Mouse (Mus musculus): ENCODE results near the gene Olfr17. TPM values are rescaled to one million over a fixed set of nuclear protein-coding genes. Genes with fewer than 3 reads are reported as not detected.
"Not testable (repeated sequence)": the region's sequence is repeated elsewhere in the genome, so short reads cannot be mapped to it uniquely, and the experiment has no call there.

Gene Olfr17
- not detected for total RNA-seq (2021)
- long read RNA-seq, experiment 1: 0 reads
- long read RNA-seq, experiment 2: 0 reads

DNA sequence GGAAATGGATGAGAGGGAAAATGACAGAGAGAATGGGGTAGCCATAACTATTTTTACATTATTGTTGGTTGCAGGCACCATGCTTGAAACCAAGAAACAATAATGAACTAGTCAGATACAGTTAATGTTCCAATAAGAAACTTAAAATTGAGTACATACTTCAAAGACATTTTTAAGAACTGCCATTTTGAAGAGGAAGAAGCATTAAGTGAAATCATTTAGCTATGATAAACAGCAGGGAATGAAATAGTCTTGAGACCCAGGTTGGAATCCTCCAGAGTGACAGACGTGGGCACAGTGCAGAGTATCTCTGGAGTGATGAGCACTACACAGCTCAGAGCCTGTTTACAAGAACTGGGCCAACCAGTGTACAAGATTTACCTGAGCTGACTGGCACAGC lies at the start of gene Olfr17:
Gene Olfr17 (plus strand): TSS at position 301 of the 400 bp plus-strand sequence.
- no peak for DNase-seq (ENCODE audit: low spot score in 2 of 2)

DNA sequence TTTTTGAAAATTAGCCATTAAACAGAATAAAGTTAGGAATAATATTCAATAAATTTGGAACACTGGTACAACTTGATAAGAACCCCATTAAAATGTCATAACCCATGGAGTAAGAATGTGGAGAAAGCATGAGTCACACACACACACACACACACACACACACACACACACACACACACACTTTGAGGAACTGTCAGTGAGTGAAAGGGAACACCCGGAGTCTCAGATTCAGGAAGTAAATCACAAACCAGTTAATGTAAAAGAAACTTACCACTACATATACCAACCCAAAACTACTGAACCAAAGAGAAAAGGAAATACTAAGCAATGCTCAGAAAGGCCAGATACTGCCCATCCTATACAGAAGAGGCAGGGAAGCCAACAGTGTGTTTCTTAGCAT lies 48.6 kb upstream of the Olfr17 start:
- no peak for DNase-seq (ENCODE audit: low spot score in 2 of 2)

- peak in 1 of 2 experiments; percentile 12 for DNase-seq (ENCODE audit: low spot score in 2 of 2)
Observed at GRCm38 (mm10) chr7:107045833-107046232, 47.2 kb upstream of the Olfr17 start.

DNA sequence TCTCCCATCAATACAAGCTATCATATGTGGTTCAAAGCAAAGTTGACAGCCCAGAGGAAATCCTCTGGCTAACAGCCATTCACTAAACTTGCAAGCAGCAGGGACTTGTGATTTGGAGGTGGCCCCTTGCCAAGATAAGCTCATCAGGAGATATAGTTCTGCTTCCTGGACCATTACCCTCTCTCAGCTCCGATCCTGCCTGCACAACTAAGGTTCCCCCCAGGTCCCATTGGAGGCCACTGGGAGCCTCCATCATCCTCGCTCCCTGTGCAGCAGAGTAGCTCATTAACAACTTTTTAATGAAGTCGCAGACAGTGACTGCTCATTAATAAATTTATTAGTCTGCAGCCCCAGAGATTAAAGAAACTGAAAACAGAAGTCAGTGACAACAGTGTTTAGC lies 45.4 kb upstream of the Olfr17 start:
- DNase-seq (ENCODE audit: low spot score in 2 of 2): no peak

DNA sequence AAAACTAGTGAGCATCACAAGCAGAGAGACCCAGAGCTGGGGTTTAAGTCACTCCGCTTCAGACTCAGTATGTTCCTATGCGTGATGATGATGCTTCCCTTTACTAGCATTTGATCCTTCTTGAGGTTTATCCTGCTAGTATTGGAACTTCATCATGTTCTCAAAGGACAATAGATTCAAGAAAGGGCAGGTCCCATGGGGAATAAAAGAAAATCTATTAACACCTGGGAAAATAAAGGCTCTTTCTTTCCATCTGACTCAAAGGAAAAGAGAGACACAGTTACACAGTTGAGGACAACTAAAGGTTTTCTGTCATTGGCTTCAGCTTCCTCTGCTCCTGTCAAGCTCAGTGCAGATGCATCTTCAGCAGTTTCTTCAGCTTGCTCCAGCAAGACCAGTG lies 22.3 kb upstream of the Olfr17 start, which contains the start of gene Olfr714:
Gene Olfr714 (plus strand): TSS at position 301 of the 400 bp plus-strand sequence.
- DNase-seq (ENCODE audit: low spot score in 2 of 2): no peak

DNA sequence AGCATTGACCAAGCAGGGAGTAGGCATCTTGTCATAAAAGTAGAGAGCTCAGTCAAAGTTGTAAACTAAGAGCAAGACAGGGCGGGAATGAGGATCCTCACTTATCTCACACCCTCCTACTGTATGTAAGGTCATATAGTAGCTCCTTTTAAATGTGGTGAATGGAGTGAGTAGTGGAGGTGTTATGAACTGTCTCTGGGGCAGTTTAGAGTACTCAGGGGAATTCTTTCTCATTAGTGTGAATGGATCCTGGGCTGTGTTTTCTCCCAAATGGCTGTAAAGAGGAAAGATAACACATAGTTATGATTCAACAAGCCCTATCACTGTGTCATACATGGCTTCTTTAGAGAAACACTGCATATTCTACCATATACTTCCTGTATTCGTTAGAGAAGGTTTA lies 17.2 kb downstream of the Olfr17 start, which contains the start of gene Olfr715b:
Gene Olfr715b (minus strand): TSS at position 101 of the 400 bp plus-strand sequence.
- DNase-seq (ENCODE audit: low spot score in 2 of 2): not testable (repeated sequence)

GRCm38 (mm10) chr7:107130983-107131382 lies 38.0 kb downstream of the Olfr17 start, which contains the start of gene Olfr715:
Gene Olfr715, minus strand, starts transcription at chr7:107131083.
- not testable (repeated sequence) for DNase-seq (ENCODE audit: low spot score in 2 of 2)

GRCm38 (mm10) chr7:107138027-107138426 lies 45.0 kb downstream of the Olfr17 start, which contains the start of gene Olfr716:
Gene Olfr716, plus strand, starts transcription at chr7:107138327.
- not testable (repeated sequence) for DNase-seq (ENCODE audit: low spot score in 2 of 2)

Other genes with a start within 250 kb of the Olfr17 start
- gene Olfr703, start 249.9 kb upstream of the Olfr17 start, total RNA-seq (2021): not detected
- not detected for gene Olfr704, start 230.0 kb upstream of the Olfr17 start, total RNA-seq (2021)
- not detected for gene Olfr705, start 216.3 kb upstream of the Olfr17 start, total RNA-seq (2021)
- not detected for gene Olfr706, start 205.1 kb upstream of the Olfr17 start, total RNA-seq (2021)
- not detected for gene Olfr707, start 192.0 kb upstream of the Olfr17 start, total RNA-seq (2021)
- gene Olfr1532-ps1, start 185.2 kb upstream of the Olfr17 start, total RNA-seq (2021): not detected
- under 1 TPM in 1 of 2 experiments, not detected in 1; 0.07 TPM for gene Olfr709-ps1, start 161.0 kb upstream of the Olfr17 start, total RNA-seq (2021)
- not detected for gene Olfr710, start 144.9 kb upstream of the Olfr17 start, total RNA-seq (2021)
- not detected for gene Olfr6, start 129.3 kb upstream of the Olfr17 start, total RNA-seq (2021)
- gene Olfr711, start 117.8 kb upstream of the Olfr17 start, total RNA-seq (2021): not detected
- gene Olfr2, start 87.1 kb upstream of the Olfr17 start, total RNA-seq (2021): not detected
- gene Olfr713, start 62.0 kb upstream of the Olfr17 start, total RNA-seq (2021): not detected
- gene Olfr714, start 22.2 kb upstream of the Olfr17 start, total RNA-seq (2021): not detected
- not detected for gene Olfr715b, start 17.1 kb downstream of the Olfr17 start, total RNA-seq (2021)
- not detected for gene Olfr715, start 37.9 kb downstream of the Olfr17 start, total RNA-seq (2021)
- not detected for gene Olfr716, start 45.1 kb downstream of the Olfr17 start, total RNA-seq (2021)
- not detected for gene Nlrp14, start 73.8 kb downstream of the Olfr17 start, total RNA-seq (2021)
- gene Rbmxl2, start 116.2 kb downstream of the Olfr17 start, total RNA-seq (2021): not detected